Mouse (Mus musculus): ENCODE measurements around the gene Gm10277.

DNA sequence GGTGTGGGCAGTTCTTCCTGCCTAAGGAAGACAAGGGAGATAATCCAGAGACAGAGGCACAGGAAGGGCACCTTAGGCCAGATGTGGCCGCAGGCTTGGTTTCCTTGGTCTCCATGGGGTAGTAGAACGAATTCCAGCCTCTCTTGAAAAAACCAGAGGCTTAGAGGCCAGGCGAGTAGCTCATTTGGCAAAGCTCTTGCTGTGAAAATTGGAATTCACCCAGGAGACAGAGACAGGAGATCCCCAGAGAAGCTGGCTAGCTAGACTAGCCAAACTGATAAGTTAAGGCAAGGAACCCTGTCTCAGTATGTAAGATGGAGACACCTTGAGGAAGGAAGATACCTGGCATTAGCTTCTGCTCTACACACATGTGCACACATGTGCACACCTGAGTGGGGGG, 38.8 kb upstream of the Gm10277 start:
- no peak for TF ChIP-seq CTCF (IDR thresholded peaks at IDR 0.05; ENCODE audit: control insufficient read depth, insufficient read depth, insufficient read length)
- no peak for TF ChIP-seq USF1 (IDR thresholded peaks at IDR 0.05; ENCODE audit: low read depth)
- TF ChIP-seq MYOG (IDR thresholded peaks at IDR 0.05; ENCODE audit: control insufficient read depth, extremely low read depth, insufficient read length): no peak
- TF ChIP-seq MAX (IDR thresholded peaks at IDR 0.05): no peak
- no peak for TF ChIP-seq MYOD1 (IDR thresholded peaks at IDR 0.05; ENCODE audit: control insufficient read depth, insufficient read length, low read depth)
- no peak for TF ChIP-seq FOSL1 (IDR thresholded peaks at IDR 0.05; ENCODE audit: insufficient read depth, low read length, poor library complexity, severe bottlenecking)
- no peak for TF ChIP-seq CEBPB (IDR thresholded peaks at IDR 0.05; ENCODE audit: low read depth)
